Mouse (Mus musculus) lung, postnatal 0 days (tissue): ENCODE data around the gene Zfp941.

Source experiments
- CTCF ChIP-seq: IDR thresholded peaks from 2 replicates; pipeline ENCODE4 v1.5.1; 2016; ENCODE audit warnings: antibody characterized with exemption, mild to moderate bottlenecking
- EP300 ChIP-seq: IDR thresholded peaks from 2 replicates; pipeline ENCODE4 v1.6.1; 2016; ENCODE audit warnings: antibody characterized with exemption, mild to moderate bottlenecking, control low read depth

DNA sequence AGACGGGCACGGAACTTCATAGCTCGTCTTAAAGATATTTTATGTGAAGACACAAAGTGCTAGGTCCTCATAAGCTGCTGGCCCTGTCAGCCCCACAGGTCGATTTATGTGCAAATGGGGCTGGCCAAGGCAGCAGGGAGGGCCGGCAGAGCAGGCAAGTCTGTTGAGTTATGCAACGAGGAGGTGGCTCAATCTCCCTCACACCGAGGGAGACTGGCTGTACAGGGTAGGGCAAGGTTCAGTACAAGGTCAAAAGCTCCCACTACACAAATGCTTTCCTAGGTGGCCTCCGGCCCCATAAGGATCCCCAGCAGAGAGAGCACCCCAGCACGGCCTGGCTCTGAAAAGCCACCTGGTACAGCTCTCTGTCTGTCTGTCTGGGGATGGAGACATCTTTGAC, 31.4 kb upstream of the Zfp941 start:
- TF ChIP-seq EP300 (no peak), CTCF (no peak)
